Mouse (Mus musculus) myocyte (in vitro differentiated cells): Measurements from ENCODE around the gene Usp50. TPM values are rescaled to one million over a fixed set of nuclear protein-coding genes. Genes with fewer than 3 reads are reported as not detected.

Source experiments
- H3K27me3 ChIP-seq: one replicate; pipeline ENCODE4 v1.6.1; 2011; ENCODE audit not compliant: control insufficient read depth, insufficient read depth, insufficient read length
- H3K36me3 ChIP-seq: one replicate; pipeline ENCODE4 v1.6.1; 2011; ENCODE audit not compliant: control insufficient read depth, insufficient read depth
- H3K4me2 ChIP-seq: one replicate; pipeline ENCODE4 v1.6.1; 2011; ENCODE audit warnings: low read depth, control low read depth
- H3K4me3 ChIP-seq: one replicate; pipeline ENCODE4 v1.5.1; 2011; ENCODE audit warnings: mild to moderate bottlenecking, control low read depth, moderate library complexity
- H3K79me2 ChIP-seq: one replicate; pipeline ENCODE4 v1.6.1; 2011; ENCODE audit not compliant: control insufficient read depth, insufficient read depth
- H3ac ChIP-seq: one replicate; pipeline ENCODE4 v1.6.1; 2011; ENCODE audit not compliant: control insufficient read depth, insufficient read length
- CEBPB ChIP-seq: IDR thresholded peaks from 2 replicates; pipeline ENCODE4 v1.6.1; 2011; ENCODE audit warnings: mild to moderate bottlenecking, moderate library complexity; ENCODE audit not compliant: poor library complexity, insufficient read depth, severe bottlenecking
- E2F4 ChIP-seq: IDR thresholded peaks from one replicate; pipeline ENCODE4 v1.6.1; 2011; ENCODE audit warnings: mild to moderate bottlenecking, control low read depth, moderate library complexity; ENCODE audit not compliant: insufficient read depth
- MAX ChIP-seq: IDR thresholded peaks from one replicate; pipeline ENCODE4 v1.6.1; 2011; ENCODE audit warnings: low read depth, mild to moderate bottlenecking, control low read depth
- MYOD1 ChIP-seq, 3 experiments: IDR thresholded peaks; one replicate each; pipeline ENCODE4 v1.6.1; 2011; ENCODE audit warnings: control low read depth in 2 of 3, low read depth in 2 of 3, mild to moderate bottlenecking in 2 of 3, moderate library complexity in 1 of 3; ENCODE audit not compliant: insufficient read length in 2 of 3, control insufficient read depth in 1 of 3
- MYOG ChIP-seq, 3 experiments: IDR thresholded peaks; one replicate each; pipeline ENCODE4 v1.6.1; 2011; ENCODE audit warnings: control low read depth in 2 of 3, low read depth in 2 of 3, mild to moderate bottlenecking in 2 of 3; ENCODE audit not compliant: insufficient read length in 2 of 3, control insufficient read depth in 1 of 3, insufficient read depth in 1 of 3
- POLR2A ChIP-seq: IDR thresholded peaks from one replicate; pipeline ENCODE4 v1.6.1; 2011; ENCODE audit warnings: low read depth, mild to moderate bottlenecking, control low read depth, moderate library complexity; ENCODE audit not compliant: insufficient read length
- POLR2AphosphoS2 ChIP-seq: IDR thresholded peaks from one replicate; pipeline ENCODE4 v1.6.1; 2011; ENCODE audit warnings: low read depth, control low read depth; ENCODE audit not compliant: insufficient read length
- REST ChIP-seq: IDR thresholded peaks from one replicate; pipeline ENCODE4 v1.6.1; 2011; ENCODE audit warnings: mild to moderate bottlenecking, control low read depth, moderate library complexity; ENCODE audit not compliant: insufficient read depth, insufficient read length
- SRF ChIP-seq: IDR thresholded peaks from one replicate; pipeline ENCODE4 v1.6.1; 2011; ENCODE audit warnings: low read depth; ENCODE audit not compliant: control insufficient read depth, insufficient read length
- TCF12 ChIP-seq: IDR thresholded peaks from one replicate; pipeline ENCODE4 v1.6.1; 2011; ENCODE audit warnings: mild to moderate bottlenecking, control low read depth; ENCODE audit not compliant: poor library complexity, insufficient read depth, severe bottlenecking
- TCF3 ChIP-seq: IDR thresholded peaks from one replicate; pipeline ENCODE4 v1.6.1; 2011; ENCODE audit warnings: low read depth, control low read depth; ENCODE audit not compliant: insufficient read length
- USF1 ChIP-seq: IDR thresholded peaks from one replicate; pipeline ENCODE4 v1.6.1; 2011; ENCODE audit warnings: low read depth, mild to moderate bottlenecking, control low read depth, moderate library complexity
- polyA plus RNA-seq: library from polyadenylated mRNA; unstranded; fragments of >200 nt; fragmentation: generic; extraction: Trizol; gene quantifications from one replicate; pipeline ENCODE4 v1.2.1, GENCODE M21; 2012; ENCODE audit warnings: missing spikeins

Gene Usp50
- polyA plus RNA-seq, 1 experiment = 0.90 TPM

- no peak overlapping the region for H3K4me3 ChIP-seq
- no peaks in the 10 kb centered on the region for H3K79me2 ChIP-seq
- H3K4me2 ChIP-seq = no peak overlapping the region
- no peak overlapping the region for H3ac ChIP-seq
- H3K27me3 ChIP-seq = no peaks in the 10 kb centered on the region
- H3K36me3 ChIP-seq = no peaks in the 10 kb centered on the region
- TF ChIP-seq POLR2AphosphoS2 (no peak), REST (no peak), SRF (no peak), TCF3 (no peak), E2F4 (no peak), MYOG (IDR thresholded peaks at IDR 0.05; ENCODE audit: control insufficient read depth in 1 of 3, insufficient read depth in 1 of 3, insufficient read length in 2 of 3, low read depth in 2 of 3) (no peak), MYOD1 (IDR thresholded peaks at IDR 0.05; ENCODE audit: control insufficient read depth in 1 of 3, insufficient read length in 2 of 3, low read depth in 2 of 3) (no peak), USF1 (no peak), CEBPB (no peak), MAX (no peak), TCF12 (no peak)
Measured at GRCm38 (mm10) chr2:126772217-126772616, 11.1 kb downstream of the Usp50 start.

GRCm38 (mm10) chr2:126769431-126770181 lies 13.7 kb downstream of the Usp50 start:
- H3K4me2 ChIP-seq = peak overlapping the region; percentile 32
- no peak overlapping the region for H3K4me3 ChIP-seq
- H3K36me3 ChIP-seq = no peaks in the 10 kb centered on the region
- TF ChIP-seq E2F4 (no peak), MYOG (IDR thresholded peaks at IDR 0.05; ENCODE audit: control insufficient read depth in 1 of 3, insufficient read depth in 1 of 3, insufficient read length in 2 of 3, low read depth in 2 of 3) (no peak), USF1 (no peak), POLR2AphosphoS2 (no peak), REST (no peak), SRF (no peak), TCF12 (no peak), MAX (no peak), POLR2A (no peak), TCF3 (no peak), MYOD1 (IDR thresholded peaks at IDR 0.05; ENCODE audit: control insufficient read depth in 1 of 3, insufficient read length in 2 of 3, low read depth in 2 of 3) (no peak)
- no peaks in the 10 kb centered on the region for H3K27me3 ChIP-seq
- no peaks in the 10 kb centered on the region for H3K79me2 ChIP-seq
- H3ac ChIP-seq = no peak overlapping the region

- Histone ChIP-seq H3K4me2 (no peak overlapping the region), H3K79me2 (no peaks in the 10 kb centered on the region), H3K4me3 (no peak overlapping the region), H3ac (no peak overlapping the region), H3K27me3 (no peaks in the 10 kb centered on the region), H3K36me3 (no peaks in the 10 kb centered on the region)
- no peak for TF ChIP-seq SRF
- TF ChIP-seq POLR2A = no peak
- TF ChIP-seq REST = no peak
- no peak for TF ChIP-seq E2F4
- no peak for TF ChIP-seq MYOG (IDR thresholded peaks at IDR 0.05; ENCODE audit: control insufficient read depth in 1 of 3, insufficient read depth in 1 of 3, insufficient read length in 2 of 3, low read depth in 2 of 3)
- no peak for TF ChIP-seq POLR2AphosphoS2
- TF ChIP-seq TCF12 = no peak
- TF ChIP-seq TCF3 = no peak
- no peak for TF ChIP-seq CEBPB
- no peak for TF ChIP-seq MYOD1 (IDR thresholded peaks at IDR 0.05; ENCODE audit: control insufficient read depth in 1 of 3, insufficient read length in 2 of 3, low read depth in 2 of 3)
- TF ChIP-seq MAX = no peak
Measured at GRCm38 (mm10) chr2:126768194-126768593, 15.1 kb downstream of the Usp50 start.

- Histone ChIP-seq H3K4me3 (no peak overlapping the region), H3K36me3 (peaks cover 3% of the 10 kb centered on the region), H3K27me3 (no peaks in the 10 kb centered on the region), H3ac (no peak overlapping the region), H3K79me2 (no peaks in the 10 kb centered on the region), H3K4me2 (no peak overlapping the region)
- no peak for TF ChIP-seq MAX
- no peak for TF ChIP-seq POLR2A
- TF ChIP-seq TCF3 = no peak
- no peak for TF ChIP-seq POLR2AphosphoS2
- TF ChIP-seq E2F4 = no peak
- no peak for TF ChIP-seq SRF
- no peak for TF ChIP-seq MYOG (IDR thresholded peaks at IDR 0.05; ENCODE audit: control insufficient read depth in 1 of 3, insufficient read depth in 1 of 3, insufficient read length in 2 of 3, low read depth in 2 of 3)
- TF ChIP-seq TCF12 = no peak
- no peak for TF ChIP-seq REST
- TF ChIP-seq USF1 = no peak
- TF ChIP-seq CEBPB = no peak
- no peak for TF ChIP-seq MYOD1 (IDR thresholded peaks at IDR 0.05; ENCODE audit: control insufficient read depth in 1 of 3, insufficient read length in 2 of 3, low read depth in 2 of 3)
Measured at GRCm38 (mm10) chr2:126767599-126767998, 15.7 kb downstream of the Usp50 start.
